Mouse (Mus musculus) thymus, postnatal 36 days (tissue): ENCODE measurements at regions not wholly inside any gene's neighbourhood (a gene's known extent, or its start where the extent isn't known, plus 50 kb on each side); places are given as distances from the start of the nearest gene placed in this dataset.

ENCODE experiments used
- DNase-seq, 2 experiments: peaks; one replicate each; pipeline ENCODE4 v3.0.0; 2022; ENCODE audit warnings: mixed read lengths in 2 of 2

GRCm38 (mm10) chr3:49096118-49096517 is 661.0 kb downstream of the Pcdh18 start:
- no peak for DNase-seq

- DNase-seq = peak; percentile 1 to 5
These were observed 663.1 kb downstream of the Pcdh18 start for GRCm38 (mm10) chr3:49093818-49094680.

GRCm38 (mm10) chr3:49068801-49069200 is 688.3 kb downstream of the Pcdh18 start:
- no peak for DNase-seq

GRCm38 (mm10) chr3:49062081-49062480 is 695.0 kb downstream of the Pcdh18 start:
- DNase-seq = no peak

- no peak for DNase-seq
These were observed 724.1 kb downstream of the Pcdh18 start for GRCm38 (mm10) chr3:49032981-49033380.

- DNase-seq = no peak
These were observed 747.7 kb downstream of the Pcdh18 start for GRCm38 (mm10) chr3:49009211-49009967.
